38 mouse cellular contexts compared by ENCODE assay signal in the genomic region with DNA sequence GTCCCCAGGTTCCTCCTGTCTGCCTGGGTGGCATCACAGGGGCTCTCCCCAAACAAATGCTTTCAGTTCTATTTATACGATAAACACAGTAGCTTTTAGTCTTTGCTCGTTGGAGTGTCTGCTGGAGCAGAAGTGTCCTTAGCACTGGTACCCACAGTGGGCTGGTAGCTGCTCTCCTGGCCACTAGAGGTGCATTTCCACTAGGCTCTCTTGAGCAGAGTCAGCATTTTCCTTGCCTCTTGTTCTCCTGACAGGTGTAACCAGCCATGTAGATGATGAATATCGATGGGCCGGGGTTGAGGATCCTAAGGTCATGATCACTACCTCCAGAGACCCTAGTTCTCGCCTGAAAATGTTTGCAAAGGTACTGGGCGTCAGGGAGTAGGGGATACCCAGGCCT. TPM values are rescaled to one million over a fixed set of nuclear protein-coding genes. Genes with fewer than 3 reads are reported as not detected.
"Had no signal": no experiment of that assay in that cellular context is flagged by ENCODE, and none has a peak within 500 bp of the region (broad histone marks: within the 10 kb centered on the region; RNA-seq: fewer than 3 reads in every experiment).

No protein-coding gene starts in this region.

- H3K27me3 ChIP-seq: heart, embryonic 12.5 days; hindbrain, embryonic 13.5 days; hindbrain, embryonic 15.5 days; intestine, embryonic 15.5 days; limb, embryonic 12.5 days; liver, embryonic 13.5 days; liver, embryonic 15.5 days had no signal

- H3K9ac ChIP-seq: heart, embryonic 12.5 days; hindbrain, embryonic 13.5 days; hindbrain, embryonic 15.5 days; intestine, embryonic 15.5 days; limb, embryonic 12.5 days; liver, embryonic 13.5 days; liver, embryonic 15.5 days had no signal

- DNase-seq: gastrocnemius, adult 2 months; gastrocnemius, postnatal 10 days; gastrocnemius, postnatal 25 days; heart, adult 18-20 months; heart, postnatal 10 days; heart, postnatal 4 days; kidney, adult 18-20 months; kidney, adult 8-10 months; kidney, postnatal 10 days; kidney, postnatal 25 days; kidney, postnatal 4 days; layer of hippocampus, adult 9-11 months; liver; liver, embryonic 13.5 days had no signal

- H3K4me2 ChIP-seq: heart, embryonic 12.5 days; hindbrain, embryonic 13.5 days; hindbrain, embryonic 15.5 days; intestine, embryonic 15.5 days; limb, embryonic 12.5 days; liver, embryonic 11.5 days; liver, embryonic 13.5 days; liver, embryonic 15.5 days had no signal

- H3K4me3 ChIP-seq: gastrocnemius, adult 2 months; heart, embryonic 10.5 days; heart, embryonic 12.5 days; hindbrain, embryonic 10.5 days; hindbrain, embryonic 13.5 days; hindbrain, embryonic 15.5 days; intestine, embryonic 15.5 days; left cerebral cortex, adult 2 months; limb, embryonic 10.5 days; limb, embryonic 12.5 days; liver, embryonic 13.5 days; liver, embryonic 15.5 days had no signal

- ATAC-seq: inflammation-experienced regulatory T-cells, adult 6 months; intestine, embryonic 15.5 days had no signal

- H3K9me3 ChIP-seq: heart, embryonic 10.5 days; heart, embryonic 12.5 days; hindbrain, embryonic 10.5 days; hindbrain, embryonic 13.5 days; hindbrain, embryonic 15.5 days; intestine, embryonic 15.5 days; limb, embryonic 10.5 days; limb, embryonic 12.5 days; liver, embryonic 13.5 days; liver, embryonic 15.5 days had no signal

- H3K27ac ChIP-seq: gastrocnemius, adult 2 months; heart, embryonic 10.5 days; hindbrain, embryonic 10.5 days; hindbrain, embryonic 13.5 days; hindbrain, embryonic 15.5 days; intestine, embryonic 15.5 days; left cerebral cortex, adult 2 months; limb, embryonic 10.5 days; limb, embryonic 12.5 days; liver, embryonic 13.5 days; liver, embryonic 15.5 days had no signal

RNA-seq across cellular contexts. Expression of gene Prss39, which starts 55.1 kb away (rescaled TPM):
- total RNA-seq: gastrocnemius, adult 2 months; gastrocnemius, postnatal 10 days; gastrocnemius, postnatal 25 days; gastrocnemius, postnatal 4 days; heart, adult 18-20 months; heart, postnatal 10 days; heart, postnatal 25 days; heart, postnatal 4 days; layer of hippocampus, adult 8-10 months; layer of hippocampus, postnatal 14 days; left cerebral cortex, adult 2 months; left cerebral cortex, postnatal 14 days; left cerebral cortex, postnatal 36 days had no signal
- polyA plus RNA-seq: frontal cortex, adult 2 months; heart, embryonic 10.5 days; heart, embryonic 12.5 days; heart, embryonic 14.5 days; heart, embryonic 16.5 days; hindbrain, embryonic 10.5 days; hindbrain, embryonic 13.5 days; hindbrain, embryonic 15.5 days; inflammation-experienced regulatory T-cells, adult 6 months; intestine, embryonic 15.5 days; kidney, embryonic 14.5 days; kidney, embryonic 16.5 days; limb, embryonic 10.5 days; limb, embryonic 12.5 days; limb, embryonic 14.5 days; liver, embryonic 11.5 days; liver, embryonic 13.5 days; liver, embryonic 15.5 days had no signal
